Mouse (Mus musculus): ENCODE data around the gene Bhlhe40. TPM values are rescaled to one million over a fixed set of nuclear protein-coding genes. Genes with fewer than 3 reads are reported as not detected.

Bhlhe40 gene
- total RNA-seq, 2 experiments from 2014 or later = 1.7 to 3.5 TPM

GRCm38 (mm10) chr6:108686930-108687329 lies 26.5 kb downstream of the Bhlhe40 start:
- no peak for ATAC-seq (replicated peaks; ENCODE audit: poor library complexity, severe bottlenecking)

- peak; percentile 87 for ATAC-seq (replicated peaks; ENCODE audit: poor library complexity, severe bottlenecking)
Observed at GRCm38 (mm10) chr6:108688344-108688743, 27.9 kb downstream of the Bhlhe40 start.

GRCm38 (mm10) chr6:108692986-108693385 lies 32.6 kb downstream of the Bhlhe40 start:
- ATAC-seq (replicated peaks; ENCODE audit: poor library complexity, severe bottlenecking) = no peak

- peak; percentile 43 for ATAC-seq (replicated peaks; ENCODE audit: poor library complexity, severe bottlenecking)
Observed at GRCm38 (mm10) chr6:108694965-108695724, 34.7 kb downstream of the Bhlhe40 start.

- peak; percentile 77 for ATAC-seq (replicated peaks; ENCODE audit: poor library complexity, severe bottlenecking)
Observed at GRCm38 (mm10) chr6:108695844-108696821, 35.7 kb downstream of the Bhlhe40 start.

- ATAC-seq (replicated peaks; ENCODE audit: poor library complexity, severe bottlenecking) = no peak
Observed at GRCm38 (mm10) chr6:108696822-108697202, 36.4 kb downstream of the Bhlhe40 start.

- ATAC-seq (replicated peaks; ENCODE audit: poor library complexity, severe bottlenecking) = no peak
Observed at GRCm38 (mm10) chr6:108697345-108697744, 36.9 kb downstream of the Bhlhe40 start.

- ATAC-seq (replicated peaks; ENCODE audit: poor library complexity, severe bottlenecking) = no peak
Observed at GRCm38 (mm10) chr6:108698343-108698870, 38.0 kb downstream of the Bhlhe40 start.

GRCm38 (mm10) chr6:108699679-108700078 lies 39.2 kb downstream of the Bhlhe40 start:
- ATAC-seq (replicated peaks; ENCODE audit: poor library complexity, severe bottlenecking) = peak; percentile 13; the same call in 1 of the 2 replicates

GRCm38 (mm10) chr6:108700638-108701343 lies 40.4 kb downstream of the Bhlhe40 start:
- no peak for ATAC-seq (replicated peaks; ENCODE audit: poor library complexity, severe bottlenecking)

- peak; percentile 89 for ATAC-seq (replicated peaks; ENCODE audit: poor library complexity, severe bottlenecking)
Observed at GRCm38 (mm10) chr6:108702648-108703047, 42.2 kb downstream of the Bhlhe40 start.

GRCm38 (mm10) chr6:108703085-108703484 lies 42.7 kb downstream of the Bhlhe40 start:
- ATAC-seq (replicated peaks; ENCODE audit: poor library complexity, severe bottlenecking) = no peak

- ATAC-seq (replicated peaks; ENCODE audit: poor library complexity, severe bottlenecking) = no peak
Observed at GRCm38 (mm10) chr6:108704316-108705080, 44.1 kb downstream of the Bhlhe40 start.

- no peak for ATAC-seq (replicated peaks; ENCODE audit: poor library complexity, severe bottlenecking)
Observed at GRCm38 (mm10) chr6:108705957-108706356, 45.5 kb downstream of the Bhlhe40 start.

GRCm38 (mm10) chr6:108706994-108707645 lies 46.7 kb downstream of the Bhlhe40 start:
- ATAC-seq (replicated peaks; ENCODE audit: poor library complexity, severe bottlenecking) = no peak

GRCm38 (mm10) chr6:108709131-108709470 lies 48.7 kb downstream of the Bhlhe40 start:
- ATAC-seq (replicated peaks; ENCODE audit: poor library complexity, severe bottlenecking) = no peak

GRCm38 (mm10) chr6:108709471-108710231 lies 49.2 kb downstream of the Bhlhe40 start:
- ATAC-seq (replicated peaks; ENCODE audit: poor library complexity, severe bottlenecking) = peak; percentile 75

- no peak for ATAC-seq (replicated peaks; ENCODE audit: poor library complexity, severe bottlenecking)
Observed at GRCm38 (mm10) chr6:108710667-108711066, 50.2 kb downstream of the Bhlhe40 start.

Measured in granulocyte monocyte progenitor cell, adult 5-6 weeks (primary cell).